Mouse (Mus musculus) small intestine, adult 2 months (tissue): ENCODE data around the gene Glrx3.

Source experiments
- CTCF ChIP-seq: fragments of 200-500 bp; IDR thresholded peaks from 2 replicates; pipeline ENCODE4 v1.5.1; 2012; ENCODE audit warnings: low read depth, mild to moderate bottlenecking, control low read depth, inconsistent platforms, low read length, moderate library complexity, mixed read lengths; ENCODE audit not compliant: insufficient replicate concordance, insufficient read length; ENCODE audit errors: extremely low read depth
- POLR2A ChIP-seq: fragments of 200-500 bp; IDR thresholded peaks from 2 replicates; pipeline ENCODE4 v1.6.1; 2012; ENCODE audit warnings: low read depth, mild to moderate bottlenecking, control low read depth, inconsistent platforms, low read length, moderate library complexity

DNA sequence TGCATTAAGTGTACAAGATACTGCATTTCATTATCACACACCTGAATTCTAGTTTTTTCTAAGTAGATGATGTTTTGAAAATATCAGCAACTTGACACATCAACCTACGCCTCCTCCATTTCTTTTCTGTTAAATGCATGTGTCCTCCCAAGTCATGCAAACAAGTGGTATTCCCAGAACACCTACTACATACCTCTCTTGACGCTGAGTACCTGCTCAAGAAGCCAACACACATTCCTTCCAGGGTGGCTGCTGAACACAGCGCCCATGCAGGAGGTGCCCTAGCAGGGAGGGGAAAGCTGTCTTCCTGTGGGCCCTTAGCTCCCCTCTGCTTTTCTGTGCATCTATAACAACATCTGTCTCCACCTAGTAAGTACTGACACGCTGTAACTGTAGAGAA is 38.4 kb upstream of the Glrx3 start:
- TF ChIP-seq CTCF (no peak), POLR2A (no peak)
